Mouse (Mus musculus) forelimb bud, embryonic 11.5 days (tissue): ENCODE measurements around the gene Cox7b.
A peak's percentile ranks its signal among the peaks of the same experiment; 100 is the strongest.
"Not testable (repeated sequence)": the region's sequence is repeated elsewhere in the genome, so short reads cannot be mapped to it uniquely, and the experiment has no call there.

Experiments
- DNase-seq: peaks from one replicate; pipeline ENCODE4 v3.0.0-alpha.2; 2012; ENCODE audit warnings: low read depth, low spot score

Gene Cox7b

DNA sequence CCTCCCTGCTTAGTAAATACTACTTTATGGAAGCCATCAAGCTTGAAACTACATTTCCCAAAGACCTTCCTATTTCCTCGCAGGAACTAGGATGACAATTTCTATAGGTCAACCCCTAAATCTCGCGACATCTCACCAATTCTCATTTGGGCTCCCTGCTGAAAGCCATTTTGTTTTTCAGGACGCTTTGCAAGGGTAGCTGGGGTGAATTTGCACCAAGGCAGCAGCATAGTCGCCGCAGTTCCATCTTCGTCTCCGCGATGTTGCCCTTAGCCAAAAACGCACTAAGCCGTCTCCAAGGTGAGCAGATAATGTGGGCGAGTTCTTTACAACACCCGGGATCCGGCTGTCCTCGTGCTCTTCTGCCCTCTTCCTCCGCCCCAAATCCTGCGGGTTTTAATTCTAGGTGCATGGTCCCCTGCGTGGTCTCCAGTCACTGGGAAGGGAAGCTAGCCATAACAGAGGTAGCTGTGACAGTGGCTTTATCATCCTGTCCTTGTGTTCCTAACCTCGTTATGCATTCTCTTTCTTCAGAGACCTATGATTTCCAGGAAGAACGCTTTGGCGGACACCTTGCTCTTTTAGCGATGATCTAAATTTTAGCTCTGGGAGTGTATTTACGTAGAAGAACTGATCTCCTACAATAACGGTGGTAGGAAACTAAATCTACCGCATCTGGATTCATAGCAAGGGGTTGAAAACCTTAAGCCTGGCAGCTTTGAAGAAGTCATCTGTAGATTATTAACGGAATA is at the start of gene Cox7b:
Gene Cox7b, plus strand, starts transcription at position 130 of the 752 bp plus-strand sequence.
- peak; percentile 94 for DNase-seq

GRCm38 (mm10) chrX:106001605-106002004 is 13.9 kb upstream of the Cox7b start:
- DNase-seq = no peak

DNA sequence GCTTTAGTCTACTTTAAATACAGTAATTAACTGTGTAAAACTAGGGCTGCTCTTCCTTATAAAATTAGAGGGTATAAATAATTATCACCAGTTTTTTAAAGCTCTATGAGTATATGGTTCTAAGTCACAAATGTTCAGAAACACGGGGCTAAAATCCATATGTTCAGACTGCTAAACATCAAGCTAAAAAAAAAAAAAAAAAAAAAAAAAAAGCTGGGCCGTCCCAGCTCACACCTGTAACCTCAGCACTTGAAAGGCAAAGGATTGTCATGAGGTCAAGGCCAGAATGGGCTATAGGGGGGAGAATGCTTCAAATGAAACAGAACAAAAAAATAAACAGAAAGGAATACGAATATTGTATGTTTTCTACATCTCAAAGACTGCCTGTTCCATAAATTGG is 4.7 kb upstream of the Cox7b start:
- no peak for DNase-seq

DNA sequence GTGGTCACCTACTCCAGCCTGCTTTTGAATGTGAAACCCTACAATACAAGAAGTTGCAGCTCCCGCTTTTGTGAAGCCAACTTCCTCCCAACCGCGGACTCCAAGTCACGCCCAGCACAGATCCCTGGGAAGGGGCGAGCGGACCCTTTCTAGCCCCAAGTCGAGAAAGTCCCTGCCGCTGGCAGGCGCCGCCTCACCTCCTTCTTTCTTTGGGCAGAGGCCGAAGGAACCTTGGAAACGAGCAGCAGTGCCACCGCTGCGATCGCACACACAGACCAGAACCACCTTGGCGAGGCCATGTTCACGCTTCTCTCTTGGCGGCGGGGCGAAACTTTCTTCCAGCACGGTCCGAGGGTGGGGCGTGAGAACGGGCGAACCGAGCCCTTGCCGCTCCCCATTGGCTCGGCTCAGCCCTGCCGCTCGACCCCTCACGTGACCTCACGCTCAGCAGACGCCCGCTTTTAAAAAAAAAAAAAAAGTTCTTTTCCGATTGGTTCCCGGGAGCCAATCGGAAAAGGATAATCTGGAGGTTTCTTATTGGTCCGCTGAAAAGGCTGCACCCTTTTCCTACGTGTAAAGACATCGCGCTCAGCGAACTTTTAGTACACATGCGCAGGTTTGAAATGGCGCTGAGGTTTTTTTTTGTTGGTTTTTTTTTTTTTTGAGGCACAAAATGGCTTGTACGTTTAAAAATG is 3.9 kb upstream of the Cox7b start, which contains the start of gene Magt1:
Gene Magt1, minus strand, starts transcription at position 442 of the 695 bp plus-strand sequence.
- peak; percentile 93 for DNase-seq

DNA sequence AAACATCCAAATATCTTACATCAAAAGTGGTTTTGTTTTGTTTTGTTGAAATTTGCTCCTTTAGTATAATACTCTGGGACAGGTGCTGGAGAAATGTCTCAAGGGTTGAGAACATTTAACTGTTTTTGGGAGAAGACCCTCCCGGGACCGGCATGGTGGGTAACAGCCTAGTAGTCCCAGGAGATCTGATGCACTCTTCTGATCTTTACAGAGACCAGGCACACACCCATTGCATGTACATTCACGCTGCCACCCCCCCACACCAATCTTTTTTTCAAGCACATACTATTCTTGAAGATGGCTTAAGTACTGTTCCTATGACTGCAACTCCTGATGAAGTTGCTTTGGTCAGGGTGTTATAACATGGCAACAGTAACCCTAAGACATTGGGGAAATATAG is 2.9 kb upstream of the Cox7b start:
- no peak for DNase-seq

- DNase-seq = peak; percentile 56
These were observed 2.3 kb upstream of the Cox7b start for GRCm38 (mm10) chrX:106013217-106013616.

- not testable (repeated sequence) for DNase-seq
These were observed 641 bp upstream of the Cox7b start for GRCm38 (mm10) chrX:106014741-106015377.

GRCm38 (mm10) chrX:106017102-106017501 is 1.6 kb downstream of the Cox7b start:
- no peak for DNase-seq

DNA sequence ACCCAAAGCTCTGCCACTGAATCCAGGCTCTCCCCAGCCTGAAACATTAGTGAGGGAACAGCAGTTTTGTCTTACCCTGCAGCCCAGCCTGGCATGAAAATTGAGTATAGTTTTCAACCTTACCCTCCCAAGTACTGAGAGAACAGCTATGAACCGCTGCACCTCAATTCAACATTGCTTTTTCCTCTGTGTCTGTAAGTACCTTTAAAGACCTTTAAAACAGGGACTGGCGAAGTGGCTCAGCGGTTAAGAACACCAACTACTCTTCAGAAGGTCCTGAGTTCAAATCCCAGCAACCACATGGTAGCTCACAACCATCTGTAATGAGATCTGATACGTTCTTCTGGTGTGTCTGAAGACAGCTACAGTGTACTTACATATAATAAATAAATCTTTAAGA is 2.0 kb downstream of the Cox7b start:
- DNase-seq = no peak

DNA sequence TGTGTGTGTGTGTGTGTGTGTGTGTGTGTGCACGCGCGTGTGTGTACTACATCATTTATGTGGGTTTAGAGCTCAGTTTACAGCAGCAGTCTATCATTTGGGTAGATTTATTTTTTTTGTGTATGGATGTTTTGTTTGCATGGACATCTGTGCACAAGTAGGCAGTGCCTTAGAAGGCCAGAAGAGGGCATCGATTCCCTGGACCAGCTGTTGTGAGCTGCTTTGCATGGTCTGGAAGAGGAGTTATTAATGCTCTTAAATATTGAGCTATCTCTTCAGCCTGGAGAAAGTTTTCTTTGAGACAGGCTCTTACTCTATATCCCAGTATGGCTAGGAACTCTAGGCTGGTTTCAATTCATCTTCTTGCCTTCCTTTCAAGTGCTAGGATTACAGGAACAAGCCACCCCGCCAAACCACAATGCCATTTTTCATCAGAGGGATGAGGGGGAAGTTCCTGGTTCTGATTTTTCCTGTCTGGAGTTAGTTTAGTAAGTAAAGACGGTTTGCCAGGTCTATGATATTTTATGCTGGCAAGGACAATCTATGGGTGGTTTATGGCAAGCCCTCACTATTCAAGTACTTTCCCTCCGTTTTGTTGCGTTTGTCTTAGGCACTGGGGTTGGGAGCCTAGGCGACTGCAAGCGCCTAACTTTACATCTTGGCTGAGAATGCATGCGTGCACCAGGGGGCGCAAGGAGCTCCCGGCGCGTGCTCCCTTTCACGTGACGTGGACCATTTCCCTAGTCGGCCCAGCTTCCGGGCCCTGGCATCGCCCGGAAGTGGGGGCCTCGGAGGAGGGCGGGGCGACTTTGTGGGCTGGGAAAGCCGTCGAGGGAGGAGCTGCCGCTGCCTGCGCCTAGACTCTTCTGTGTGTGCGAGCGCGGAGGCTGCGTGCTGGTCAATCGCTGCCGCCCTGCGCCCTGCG is 11.2 kb downstream of the Cox7b start, which contains the start of gene Atp7a:
Gene Atp7a, plus strand, starts transcription at position 859 of the 925 bp plus-strand sequence.
- DNase-seq = peak; percentile 93

DNA sequence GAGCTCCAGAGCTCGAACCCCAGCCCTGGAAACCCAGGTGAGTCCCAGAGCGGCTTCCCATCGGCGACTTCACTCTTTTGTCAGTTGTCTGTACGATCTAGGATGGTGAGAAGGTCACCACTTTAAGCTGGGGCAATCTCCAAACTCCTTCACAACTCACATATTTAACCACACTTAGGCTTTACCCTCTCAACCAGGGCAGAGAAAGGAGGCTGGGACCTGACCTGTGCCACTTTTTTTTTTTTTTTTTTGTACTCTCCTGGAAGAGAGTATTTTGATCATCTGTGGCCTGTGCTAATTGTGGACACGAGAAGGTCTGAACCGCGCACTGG is 11.8 kb downstream of the Cox7b start:
- no peak for DNase-seq

GRCm38 (mm10) chrX:106030176-106030575 is 14.7 kb downstream of the Cox7b start:
- DNase-seq = no peak

- no peak for DNase-seq
These were observed 15.6 kb downstream of the Cox7b start for GRCm38 (mm10) chrX:106031124-106031523.

DNA sequence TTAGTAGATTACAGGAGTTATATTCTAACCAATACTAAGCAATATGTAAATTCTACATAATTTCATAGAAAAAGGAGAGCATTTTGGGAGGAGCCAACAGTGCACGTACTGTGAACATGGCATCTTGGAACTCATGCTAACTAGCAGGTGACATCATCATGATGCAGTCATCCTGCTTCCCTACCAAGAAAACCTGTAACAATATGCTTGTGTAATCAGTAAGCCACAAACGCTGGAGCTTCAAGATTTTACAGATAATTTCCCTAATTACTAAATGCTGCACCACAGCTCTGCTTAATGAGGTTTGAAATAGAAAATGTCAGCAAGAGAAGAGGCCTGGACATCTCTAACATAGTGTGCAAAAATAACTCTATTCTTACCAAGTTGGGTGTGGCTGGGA is 20.2 kb downstream of the Cox7b start:
- DNase-seq = no peak

- no peak for DNase-seq
These were observed 21.8 kb downstream of the Cox7b start for GRCm38 (mm10) chrX:106037185-106037752.

GRCm38 (mm10) chrX:106043863-106044617 is 28.5 kb downstream of the Cox7b start:
- no peak for DNase-seq

GRCm38 (mm10) chrX:106045455-106045854 is 30.0 kb downstream of the Cox7b start:
- peak; percentile 26 for DNase-seq

DNA sequence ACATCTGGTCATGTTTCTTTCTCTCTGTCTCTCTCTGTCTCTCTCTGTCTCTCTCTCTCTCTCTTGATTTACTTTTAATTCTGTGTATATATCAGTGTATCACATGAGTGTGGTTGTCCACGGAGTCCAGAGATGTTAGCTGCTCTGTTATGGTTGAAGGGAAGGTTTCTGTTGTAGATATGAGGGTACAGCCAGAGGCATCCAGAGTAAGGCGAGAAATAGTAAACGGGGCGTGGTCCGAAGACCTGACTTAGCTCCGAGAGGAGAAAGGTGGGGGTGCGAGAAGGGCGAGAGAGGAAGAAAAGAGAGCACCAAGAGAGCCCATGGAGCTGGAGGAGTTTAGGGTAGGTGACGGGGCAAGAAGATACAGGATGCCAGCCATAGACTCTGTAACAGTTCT is 30.4 kb downstream of the Cox7b start:
- no peak for DNase-seq

DNA sequence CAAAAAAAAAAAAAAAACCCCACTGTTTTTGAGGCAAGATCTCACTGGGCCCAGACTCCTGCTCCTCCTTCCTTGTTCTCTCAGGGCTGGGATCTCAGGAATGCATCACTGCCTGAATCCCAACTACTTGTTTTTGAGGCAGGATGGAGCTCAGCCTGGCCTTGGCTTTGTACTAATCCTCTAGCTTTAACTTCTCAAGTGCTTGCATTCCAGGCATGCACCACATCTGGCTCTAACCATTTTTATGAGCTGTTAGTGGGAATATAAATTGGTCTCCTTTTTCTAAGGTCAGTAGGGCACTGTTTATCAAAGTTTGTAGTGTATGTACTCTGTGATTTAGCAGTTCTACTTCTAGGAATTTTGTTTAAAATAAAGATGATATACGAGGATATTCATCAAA is 32.7 kb downstream of the Cox7b start:
- peak; percentile 76 for DNase-seq
